Comparison of ENCODE assay signal across 8 mouse cellular contexts in genomic region chr2:131909683-131910572, GRCm38 (mm10). TPM values are rescaled to one million over a fixed set of nuclear protein-coding genes. Genes with fewer than 3 reads are reported as not detected.
DNase-seq lines count a peak whose midpoint lies in the region; ATAC-seq and TF ChIP-seq lines count a peak whose summit lies in the region.

Prnp (plus strand) TSS chr2:131909928.
Prn (plus strand) TSS chr2:131909957.

- DNase-seq in 416B (ENCODE audit: low read depth), result peak; percentile 88
- DNase-seq in heart, adult 8-10 months (ENCODE audit: low spot score), result peak; percentile 87
- peak; percentile 89 for DNase-seq in kidney, adult 9 months
- DNase-seq in limb, embryonic 14.5 days (ENCODE audit: low spot score), result peak; percentile 96
- peak; percentile 96 for DNase-seq in midbrain, postnatal 0 days (ENCODE audit: low spot score)
- DNase-seq in spleen, postnatal 14 days (ENCODE audit: low spot score in 2 of 2), result peak; percentile 86 to 87

- no peaks in the 10 kb centered on the region for H3K27me3 ChIP-seq in embryonic facial prominence, embryonic 15.5 days
- no peaks in the 10 kb centered on the region for H3K27me3 ChIP-seq in limb, embryonic 14.5 days (ENCODE audit: control insufficient read depth, insufficient read depth, low read length)
- no peaks in the 10 kb centered on the region for H3K27me3 ChIP-seq in midbrain, postnatal 0 days (ENCODE audit: insufficient read depth, low read length)

- H3K27ac ChIP-seq in bone marrow, adult 2 months (ENCODE audit: control insufficient read depth, insufficient read depth, low read depth, low read length, poor library complexity), result peak within 1 kb of the TSS; percentile 79
- peak within 1 kb of the TSS; percentile 91 for H3K27ac ChIP-seq in embryonic facial prominence, embryonic 15.5 days (replicated peaks)
- peak within 1 kb of the TSS; percentile 65; the same call in 1 of the 2 replicates for H3K27ac ChIP-seq in limb, embryonic 14.5 days (replicated peaks; ENCODE audit: low read depth, low read length)
- peak within 1 kb of the TSS; percentile 97 for H3K27ac ChIP-seq in midbrain, postnatal 0 days (ENCODE audit: low read depth, low read length)

- peak; percentile 97 for TF ChIP-seq POLR2A in bone marrow, adult 2 months (IDR thresholded peaks at IDR 0.05; ENCODE audit: borderline replicate concordance, control insufficient read depth, low read depth, low read length)
- TF ChIP-seq POLR2A in limb, embryonic 14.5 days (IDR thresholded peaks at IDR 0.05; ENCODE audit: borderline replicate concordance, extremely low read depth, insufficient read depth, insufficient read length), result peak; percentile 89; the same call in 1 of the 2 replicates

- no peaks in the 10 kb centered on the region; the same call in 1 of the 2 replicates for H3K4me1 ChIP-seq in bone marrow, adult 2 months (ENCODE audit: control insufficient read depth, insufficient read depth, low read length)
- H3K4me1 ChIP-seq in embryonic facial prominence, embryonic 15.5 days, result peaks cover 18% of the 10 kb centered on the region
- peaks cover 8% of the 10 kb centered on the region; the same call in 1 of the 2 replicates for H3K4me1 ChIP-seq in limb, embryonic 14.5 days (ENCODE audit: control insufficient read depth, insufficient read depth, low read length)
- H3K4me1 ChIP-seq in midbrain, postnatal 0 days (ENCODE audit: insufficient read depth, low read length), result peaks cover 11% of the 10 kb centered on the region

- H3K36me3 ChIP-seq in embryonic facial prominence, embryonic 15.5 days, result no peaks in the 10 kb centered on the region
- H3K36me3 ChIP-seq in limb, embryonic 14.5 days (ENCODE audit: control insufficient read depth, insufficient read depth, low read length), result 0 out of 2 replicates have a peak, but pooled peaks cover 3% of the 10 kb centered on the region
- H3K36me3 ChIP-seq in midbrain, postnatal 0 days (ENCODE audit: insufficient read depth, low read length), result no peaks in the 10 kb centered on the region

- peak within 1 kb of the TSS; percentile 70 for H3K4me2 ChIP-seq in embryonic facial prominence, embryonic 15.5 days (replicated peaks)
- H3K4me2 ChIP-seq in limb, embryonic 14.5 days (replicated peaks; ENCODE audit: low read depth, low read length, severe bottlenecking), result peak within 1 kb of the TSS; percentile 80
- peak within 1 kb of the TSS; percentile 65 for H3K4me2 ChIP-seq in midbrain, postnatal 0 days (ENCODE audit: low read depth, low read length, poor library complexity, severe bottlenecking)

- peak within 1 kb of the TSS; percentile 58 for H3K9ac ChIP-seq in embryonic facial prominence, embryonic 15.5 days
- peak within 1 kb of the TSS; percentile 76 for H3K9ac ChIP-seq in limb, embryonic 14.5 days (ENCODE audit: low read depth, low read length, severe bottlenecking)
- H3K9ac ChIP-seq in midbrain, postnatal 0 days (replicated peaks; ENCODE audit: low read length, poor library complexity, severe bottlenecking), result peak within 1 kb of the TSS; percentile 91

- peak; percentile 93 for ATAC-seq in embryonic facial prominence, embryonic 15.5 days (ENCODE audit: insufficient number of reproducible peaks, low FRiP score, low TSS enrichment, low read depth)
- peak; percentile 95 for ATAC-seq in limb, embryonic 14.5 days (ENCODE audit: low FRiP score, low read depth)
- ATAC-seq in midbrain, postnatal 0 days (ENCODE audit: low FRiP score), result peak; percentile 95

- TF ChIP-seq CTCF in bone marrow, adult 2 months (IDR thresholded peaks at IDR 0.05; ENCODE audit: control insufficient read depth, insufficient read depth, low read length), result no peak
- peak; percentile 25; the same call in 1 of the 2 replicates for TF ChIP-seq CTCF in midbrain, postnatal 0 days (IDR thresholded peaks at IDR 0.05)

- peak within 1 kb of the TSS; percentile 95 for H3K4me3 ChIP-seq in bone marrow, adult 2 months (replicated peaks; ENCODE audit: control insufficient read depth, low read depth, low read length)
- peak within 1 kb of the TSS; percentile 76 for H3K4me3 ChIP-seq in embryonic facial prominence, embryonic 15.5 days (replicated peaks)
- H3K4me3 ChIP-seq in limb, embryonic 14.5 days (replicated peaks; ENCODE audit: low read length), result peak within 1 kb of the TSS; percentile 71
- H3K4me3 ChIP-seq in midbrain, postnatal 0 days (ENCODE audit: low read depth, low read length), result peak within 1 kb of the TSS; percentile 75

- no peaks in the 10 kb centered on the region for H3K9me3 ChIP-seq in embryonic facial prominence, embryonic 15.5 days (replicated peaks)
- no peaks in the 10 kb centered on the region for H3K9me3 ChIP-seq in limb, embryonic 14.5 days (ENCODE audit: control insufficient read depth, low read length)
- no peaks in the 10 kb centered on the region for H3K9me3 ChIP-seq in midbrain, postnatal 0 days (ENCODE audit: low read length)

- WGBS in bone marrow, adult 2 months, result 5% methylated on average over 52 of the region's 52 CpGs
- 3% methylated on average over 48 of the region's 52 CpGs for WGBS in embryonic facial prominence, embryonic 15.5 days
- 3% methylated on average over 50 of the region's 52 CpGs for WGBS in limb, embryonic 14.5 days
- WGBS in midbrain, postnatal 0 days, result 3% methylated on average over 52 of the region's 52 CpGs

RNA-seq across cellular contexts. Expression of gene Prnp, which starts in this region (rescaled TPM):
- polyA plus RNA-seq in bone marrow, adult 2 months (2011; ENCODE audit: insufficient read depth, insufficient read length, low replicate concordance, missing spikeins), result 19.7 and 26.4 TPM in 2 replicates
- 85.5 and 85.8 TPM in 2 replicates for polyA plus RNA-seq in embryonic facial prominence, embryonic 15.5 days (2015; fragmentation: Nextera tagmentation; extraction: Ambion mirVana)
- total RNA-seq in heart, adult 8-10 months (2022), result 100 to 1,000 TPM; 135 to 164 (median 149) TPM
- 38.4 and 39.1 TPM in 2 replicates for polyA plus RNA-seq in limb, embryonic 14.5 days (2012; rRNA removed)
- 36.1 and 43.1 TPM in 2 replicates for polyA plus RNA-seq in limb, embryonic 14.5 days (2014; fragmentation: Nextera tagmentation; extraction: Ambion mirVana)
- total RNA-seq in midbrain, postnatal 0 days (2014; rRNA removed), result 254 and 255 TPM in 2 replicates
- 283 and 306 TPM in 2 replicates for polyA plus RNA-seq in midbrain, postnatal 0 days (2015; fragmentation: Nextera tagmentation; extraction: Ambion mirVana)

RNA-seq across cellular contexts. Expression of gene Prn, which starts in this region (rescaled TPM):
- not detected in 2 replicates for polyA plus RNA-seq in bone marrow, adult 2 months (2011; ENCODE audit: insufficient read depth, insufficient read length, low replicate concordance, missing spikeins)
- not detected in 2 replicates for polyA plus RNA-seq in embryonic facial prominence, embryonic 15.5 days (2015; fragmentation: Nextera tagmentation; extraction: Ambion mirVana)
- under 1 TPM in 3 of 4 experiments, not detected in 1; 0.20 to 0.69 (median 0.38) TPM for total RNA-seq in heart, adult 8-10 months (2022)
- polyA plus RNA-seq in limb, embryonic 14.5 days (2012; rRNA removed), result 0.12 TPM in 1 of 2 replicates, not detected in the other
- polyA plus RNA-seq in limb, embryonic 14.5 days (2014; fragmentation: Nextera tagmentation; extraction: Ambion mirVana), result not detected in 2 replicates
- not detected in 2 replicates for total RNA-seq in midbrain, postnatal 0 days (2014; rRNA removed)
- polyA plus RNA-seq in midbrain, postnatal 0 days (2015; fragmentation: Nextera tagmentation; extraction: Ambion mirVana), result 0.22 TPM in 1 of 2 replicates, not detected in the other

Comparison
In these comparisons a context has a peak if more than half of its experiments do, and no peak if none do; other contexts are left out.
1. Peak in every context shown above with its lines: DNase-seq, ATAC-seq, H3K4me3 ChIP-seq and H3K27ac ChIP-seq.